In the genomic region with DNA sequence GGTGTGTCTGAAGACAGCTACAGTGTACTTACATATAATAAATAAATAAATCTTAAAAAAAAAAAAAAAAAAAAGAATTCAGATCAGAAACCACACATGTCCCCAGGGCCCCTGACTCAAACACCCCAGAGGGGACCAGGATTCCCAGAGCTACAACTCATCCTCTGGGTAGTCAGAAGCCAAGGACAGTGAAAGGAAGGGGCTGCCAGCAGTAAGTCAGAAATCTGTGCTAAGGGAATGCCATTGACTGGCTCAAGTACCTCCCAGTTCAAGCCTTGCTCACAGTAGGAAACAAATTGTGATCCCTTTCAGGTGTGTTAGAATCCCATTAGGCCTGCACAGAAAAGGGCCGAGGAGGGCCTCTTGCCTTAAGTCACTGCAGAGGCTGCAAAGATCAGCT, we compare ENCODE assay signal across 23 mouse cellular contexts. TPM values are rescaled to one million over a fixed set of nuclear protein-coding genes. Genes with fewer than 3 reads are reported as not detected.
A peak's percentile ranks its signal among the peaks of the same experiment; 100 is the strongest.
DNase-seq lines count a peak whose midpoint lies in the region; ATAC-seq lines count a peak whose summit lies in the region.
"Had no signal": no experiment of that assay in that cellular context is flagged by ENCODE, and none has a peak within 500 bp of the region (broad histone marks: within the 10 kb centered on the region; RNA-seq: fewer than 3 reads in every experiment).

No protein-coding gene starts in this region.

- H3K9me3 ChIP-seq in kidney, embryonic 14.5 days (ENCODE audit: control insufficient read depth, low read length) = no peaks in the 10 kb centered on the region
- H3K9me3 ChIP-seq: G1E had no signal

- no peaks in the 10 kb centered on the region for H3K27me3 ChIP-seq in kidney, embryonic 14.5 days (ENCODE audit: control insufficient read depth, insufficient read depth, low read length)
- H3K27me3 ChIP-seq: CH12.LX, Patski had no signal

- H3K36me3 ChIP-seq in kidney, embryonic 14.5 days (ENCODE audit: control insufficient read depth, insufficient read depth, low read length) = peaks cover 26% of the 10 kb centered on the region

- ATAC-seq in kidney, embryonic 14.5 days (ENCODE audit: low FRiP score, low TSS enrichment) = no peak
- ATAC-seq: activated CD4-positive, CD25-positive, alpha-beta regulatory T cell, adult 4 months; CD4-positive, CD25-positive, alpha-beta regulatory T cell, adult 4 months; Patski had no signal

- no peak overlapping the region for H3K4me2 ChIP-seq in kidney, embryonic 14.5 days (replicated peaks; ENCODE audit: low read depth, low read length)

- H3K9ac ChIP-seq in kidney, embryonic 14.5 days (ENCODE audit: low read depth, low read length) = no peak overlapping the region

- peak; percentile 56 for DNase-seq in adrenal gland, adult 2 months
- DNase-seq in adrenal gland, postnatal 14 days = no peak
- peak; percentile 24 to 38 for DNase-seq in adrenal gland, postnatal 36 days
- no peak for DNase-seq in adrenal gland, postnatal 4 days (ENCODE audit: low spot score in 2 of 2)
- peak; percentile 59 for DNase-seq in 3T3-L1 (ENCODE audit: low read depth, low spot score)
- DNase-seq: adrenal gland, adult 8-10 months; adrenal gland, postnatal 10 days; adrenal gland, postnatal 25 days; B cell, adult 2 months; cerebellum, adult 11 months; cerebellum, adult 11-12 months; cerebellum, adult 18-20 months; cerebellum, adult 2 months; cerebellum, adult 8-10 months; cerebellum, adult 9-10 months; cerebellum, adult 9-11 months; cerebellum, postnatal 10 days had no signal

- no peak overlapping the region for H3K27ac ChIP-seq in kidney, embryonic 14.5 days (ENCODE audit: low read depth, low read length)

- WGBS in kidney, embryonic 14.5 days = 86% methylated on average over 1 of the region's 1 CpGs

- H3K4me1 ChIP-seq in kidney, embryonic 14.5 days (ENCODE audit: control insufficient read depth, insufficient read depth, low read length) = peaks cover 10% of the 10 kb centered on the region

- H3K4me3 ChIP-seq in kidney, embryonic 14.5 days (ENCODE audit: low read length) = no peak overlapping the region

RNA-seq across cellular contexts. Expression of a gene that starts 4.5 kb away (rescaled TPM):
- 10 to 100 TPM; 37.5 to 39.7 TPM for total RNA-seq in adrenal gland, adult 2 months (2021)
- polyA plus RNA-seq in adrenal gland, adult 2 months (2012; rRNA removed) = 53.2 and 65.3 TPM in 2 replicates
- 31.5 and 33.4 TPM in 2 replicates for total RNA-seq in adrenal gland, postnatal 14 days (2021)
- total RNA-seq in adrenal gland, postnatal 36 days (2021) = 10 to 100 TPM; 35.5 to 41.0 TPM
- total RNA-seq in adrenal gland, postnatal 4 days (2021) = 10 to 100 TPM; 34.4 to 37.3 TPM
- polyA plus RNA-seq in kidney, embryonic 14.5 days (2014; fragmentation: Nextera tagmentation; extraction: Ambion mirVana) = 31.5 and 40.3 TPM in 2 replicates

RNA-seq across cellular contexts. Expression of a gene that starts 30.5 kb away (rescaled TPM):
- total RNA-seq in adrenal gland, adult 2 months (2021) = 10 to 100 TPM; 51.8 to 55.3 TPM
- 70.5 and 71.0 TPM in 2 replicates for polyA plus RNA-seq in adrenal gland, adult 2 months (2012; rRNA removed)
- total RNA-seq in adrenal gland, postnatal 14 days (2021) = 61.6 and 63.5 TPM in 2 replicates
- 10 to 100 TPM; 60.0 to 61.1 TPM for total RNA-seq in adrenal gland, postnatal 36 days (2021)
- 10 to 100 TPM; 65.9 to 66.3 TPM for total RNA-seq in adrenal gland, postnatal 4 days (2021)
- 80.5 and 89.2 TPM in 2 replicates for polyA plus RNA-seq in kidney, embryonic 14.5 days (2014; fragmentation: Nextera tagmentation; extraction: Ambion mirVana)

RNA-seq across cellular contexts. Expression of a gene that starts 42.4 kb away (rescaled TPM):
- 10 to 100 TPM; 27.0 to 32.4 TPM for total RNA-seq in adrenal gland, adult 2 months (2021)
- polyA plus RNA-seq in adrenal gland, adult 2 months (2012; rRNA removed) = 44.6 and 46.9 TPM in 2 replicates
- 27.1 and 29.5 TPM in 2 replicates for total RNA-seq in adrenal gland, postnatal 14 days (2021)
- 10 to 100 TPM; 28.7 to 30.8 TPM for total RNA-seq in adrenal gland, postnatal 36 days (2021)
- total RNA-seq in adrenal gland, postnatal 4 days (2021) = 10 to 100 TPM; 30.5 to 33.5 TPM
- polyA plus RNA-seq in kidney, embryonic 14.5 days (2014; fragmentation: Nextera tagmentation; extraction: Ambion mirVana) = 10.5 and 14.3 TPM in 2 replicates

RNA-seq across cellular contexts. Expression of a gene that starts 52.0 kb away (rescaled TPM):
- total RNA-seq in adrenal gland, adult 2 months (2021) = 1 to 10 TPM; 2.0 to 2.4 TPM
- 4.2 and 6.7 TPM in 2 replicates for polyA plus RNA-seq in adrenal gland, adult 2 months (2012; rRNA removed)
- total RNA-seq in adrenal gland, postnatal 14 days (2021) = 8.2 and 8.6 TPM in 2 replicates
- 1 to 10 TPM; 3.9 to 4.0 TPM for total RNA-seq in adrenal gland, postnatal 36 days (2021)
- 1 to 10 TPM; 8.0 to 9.2 TPM for total RNA-seq in adrenal gland, postnatal 4 days (2021)
- polyA plus RNA-seq in kidney, embryonic 14.5 days (2014; fragmentation: Nextera tagmentation; extraction: Ambion mirVana) = 11.4 and 11.8 TPM in 2 replicates

Comparison
In these comparisons a context has a peak if more than half of its experiments do, and no peak if none do; other contexts are left out.
1. DNase-seq: peak in adrenal gland, adult 2 months (single experiment), adrenal gland, postnatal 36 days (2 of 2) and 3T3-L1 (single experiment); none in adrenal gland, postnatal 14 days (single experiment) and adrenal gland, postnatal 4 days (0 of 2).